Mouse (Mus musculus) midbrain, embryonic 15.5 days (tissue): ENCODE results near the gene Slc26a8. TPM values are rescaled to one million over a fixed set of nuclear protein-coding genes. Genes with fewer than 3 reads are reported as not detected.
"Not testable (repeated sequence)": the region's sequence is repeated elsewhere in the genome, so short reads cannot be mapped to it uniquely, and the experiment has no call there.

Source experiments
- ATAC-seq: fragments of 200-750 bp; cut with Nextera tagmentation; replicated peaks from 2 replicates; pipeline ENCODE4 v1.8.0; 2017; ENCODE audit warnings: moderate TSS enrichment
- H3K27ac ChIP-seq: fragments of 300-500 bp; sonication (generic); 2 replicates; pipeline ENCODE4 v1.5.1; 2015; ENCODE audit warnings: mild to moderate bottlenecking, inconsistent platforms
- H3K27me3 ChIP-seq: fragments of 300-500 bp; sonication (generic); replicated peaks from 2 replicates; pipeline ENCODE4 v1.6.1; 2015; ENCODE audit warnings: inconsistent platforms
- H3K36me3 ChIP-seq: fragments of 300-500 bp; sonication (generic); replicated peaks from 2 replicates; pipeline ENCODE4 v1.6.1; 2015; ENCODE audit warnings: inconsistent platforms
- H3K4me1 ChIP-seq: fragments of 300-500 bp; sonication (generic); 2 replicates; pipeline ENCODE4 v1.6.1; 2015; ENCODE audit warnings: inconsistent platforms
- H3K4me2 ChIP-seq: fragments of 300-500 bp; sonication (generic); 2 replicates; pipeline ENCODE4 v1.6.1; 2015; ENCODE audit warnings: inconsistent platforms, mild to moderate bottlenecking, moderate library complexity
- H3K4me3 ChIP-seq: fragments of 300-500 bp; sonication (generic); 2 replicates; pipeline ENCODE4 v1.5.1; 2015; ENCODE audit warnings: mild to moderate bottlenecking, inconsistent platforms
- H3K9ac ChIP-seq: fragments of 300-500 bp; sonication (generic); 2 replicates; pipeline ENCODE4 v1.6.1; 2015; ENCODE audit warnings: mild to moderate bottlenecking, inconsistent platforms
- H3K9me3 ChIP-seq: fragments of 300-500 bp; sonication (generic); 2 replicates; pipeline ENCODE4 v1.6.1; 2016; ENCODE audit warnings: inconsistent platforms
- WGBS: fragments of 180-500 bp; shearing (Covaris S2); methylation state at CpG from one replicate; pipeline ENCODE4 v1.1.7; 2015; ENCODE audit warnings: mixed read lengths; 5-methylcytosine and 5-hydroxymethylcytosine counted together
- polyA plus RNA-seq: library from polyadenylated mRNA; unstranded; fragments of >200 nt; fragmentation: Nextera tagmentation; extraction: Ambion mirVana; gene quantifications from 2 replicates; pipeline ENCODE4 v1.2.1, GENCODE M21; 2015

Gene Slc26a8
- polyA plus RNA-seq: 1.4 and 1.5 TPM in 2 replicates

DNA sequence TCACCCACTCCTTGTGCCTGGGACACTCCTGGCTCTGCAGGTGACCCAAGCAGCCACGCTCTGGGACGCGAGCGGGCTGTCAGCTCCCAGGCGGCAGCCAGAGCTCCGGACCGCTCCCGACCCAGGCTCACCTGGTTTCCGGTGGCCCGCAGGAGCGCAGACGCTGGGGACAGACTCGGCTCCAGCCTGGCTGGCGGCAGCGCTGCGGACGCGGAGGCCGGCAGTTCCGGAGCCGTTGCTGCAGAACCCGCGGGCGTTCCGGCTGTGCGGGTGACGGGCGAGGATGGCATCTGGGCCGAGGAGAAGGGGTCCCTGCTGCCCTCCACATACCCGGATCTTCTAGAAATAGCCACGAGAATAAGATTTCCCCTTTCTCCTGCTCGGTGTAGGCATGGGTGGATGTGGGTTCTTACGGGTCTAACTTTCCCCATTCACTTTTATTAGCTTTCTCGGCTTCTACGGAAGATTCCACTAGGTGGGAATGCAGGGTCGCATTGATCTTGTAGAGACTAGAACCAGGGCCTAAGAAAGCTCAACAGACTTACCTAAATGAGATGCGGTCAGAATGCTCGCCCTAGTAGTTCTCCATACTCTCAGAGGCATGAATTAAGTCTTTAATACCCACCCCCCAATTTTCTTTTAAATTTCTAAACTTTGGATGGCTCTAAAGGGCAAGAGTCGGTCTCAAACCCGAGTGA lies at the start of gene Slc26a8:
Slc26a8 (minus strand) TSS at position 648 of the 698 bp plus-strand sequence.
- peak within 1 kb of the TSS; percentile 93 for H3K9ac ChIP-seq
- H3K4me2 ChIP-seq: peak within 1 kb of the TSS; percentile 96
- H3K36me3 ChIP-seq: no peaks in the 10 kb centered on the region
- H3K9me3 ChIP-seq: no peaks in the 10 kb centered on the region
- H3K4me1 ChIP-seq: peaks cover 30% of the 10 kb centered on the region
- H3K27me3 ChIP-seq: 0 out of 2 replicates have a peak, but pooled peaks cover 7% of the 10 kb centered on the region
- ATAC-seq: no peak
- peak within 1 kb of the TSS; percentile 73 for H3K4me3 ChIP-seq
- WGBS: 9% methylated on average over 40 of the region's 40 CpGs
- H3K27ac ChIP-seq: peak within 1 kb of the TSS; percentile 96

DNA sequence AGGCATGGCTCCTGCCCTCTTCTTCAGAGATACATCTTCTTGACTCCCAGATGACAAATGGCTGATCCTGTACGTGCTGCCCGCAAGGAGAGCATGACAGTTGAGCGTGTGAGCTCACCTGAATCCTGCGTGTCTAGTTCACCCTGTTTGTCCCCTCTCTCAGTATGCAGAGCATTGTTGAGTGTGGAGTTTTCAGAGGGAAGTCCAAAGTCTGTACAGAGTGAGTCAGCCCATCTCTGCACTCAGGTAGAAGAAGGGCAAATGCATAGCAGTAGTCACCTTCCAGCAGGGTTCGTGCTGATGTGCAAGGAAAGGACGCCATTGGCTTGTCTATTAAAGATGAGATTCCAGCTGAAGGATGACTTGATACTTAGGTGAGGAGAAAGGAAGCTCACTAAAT lies 49.2 kb upstream of the Slc26a8 start:
- peaks cover 19% of the 10 kb centered on the region for H3K36me3 ChIP-seq
- no peaks in the 10 kb centered on the region for H3K27me3 ChIP-seq
- no peak overlapping the region for H3K9ac ChIP-seq
- H3K27ac ChIP-seq: no peak overlapping the region
- no peak for ATAC-seq
- H3K9me3 ChIP-seq: no peaks in the 10 kb centered on the region
- H3K4me3 ChIP-seq: no peak overlapping the region
- H3K4me1 ChIP-seq: no peaks in the 10 kb centered on the region
- WGBS: 95% methylated on average over 6 of the region's 6 CpGs
- no peak overlapping the region for H3K4me2 ChIP-seq

DNA sequence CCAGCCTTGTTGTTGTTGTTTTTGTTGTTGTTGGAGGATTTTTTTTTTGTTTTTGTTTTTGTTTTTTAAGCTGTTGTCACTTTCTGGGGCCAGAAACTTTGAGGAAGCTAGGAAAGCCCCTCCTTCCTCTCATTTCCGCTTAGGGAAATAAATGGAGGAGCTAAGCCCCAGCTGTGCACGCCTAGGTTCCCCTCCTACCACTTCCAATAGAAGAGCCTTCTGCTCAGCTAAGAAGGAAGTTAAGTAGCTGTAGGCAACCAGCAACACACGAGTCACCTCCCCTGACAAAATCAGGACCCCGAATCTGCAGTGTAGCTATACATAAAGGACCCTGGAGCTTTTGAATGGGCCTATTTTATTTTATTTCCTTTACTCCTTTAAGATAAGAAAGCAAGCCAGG lies 47.9 kb upstream of the Slc26a8 start:
- no peaks in the 10 kb centered on the region for H3K4me1 ChIP-seq
- no peaks in the 10 kb centered on the region for H3K27me3 ChIP-seq
- no peak overlapping the region for H3K9ac ChIP-seq
- ATAC-seq: no peak
- WGBS: 91% methylated on average over 4 of the region's 4 CpGs
- peaks cover 9% of the 10 kb centered on the region for H3K36me3 ChIP-seq
- no peaks in the 10 kb centered on the region for H3K9me3 ChIP-seq
- H3K4me3 ChIP-seq: no peak overlapping the region
- H3K27ac ChIP-seq: no peak overlapping the region
- H3K4me2 ChIP-seq: no peak overlapping the region

DNA sequence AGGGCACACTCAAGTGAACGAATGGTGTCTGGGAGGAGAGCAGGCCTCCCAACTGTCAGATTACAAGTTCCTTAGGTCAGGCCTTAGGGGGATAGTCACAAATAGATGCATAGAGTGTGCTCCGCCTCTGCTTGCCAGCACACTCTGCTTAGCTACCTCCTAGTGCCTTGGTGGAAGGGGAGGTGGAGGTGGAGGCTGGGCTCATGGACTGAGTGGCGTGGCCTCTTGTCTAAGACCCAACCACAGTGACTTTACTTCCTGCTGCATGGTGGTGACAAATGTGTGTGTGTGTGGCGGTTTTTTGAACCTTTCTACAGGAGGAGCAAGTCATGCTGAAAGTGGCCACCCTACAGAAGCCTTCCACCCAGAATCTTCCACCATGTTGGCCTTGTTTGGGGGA lies 46.5 kb upstream of the Slc26a8 start:
- WGBS: 89% methylated on average over 4 of the region's 4 CpGs
- Histone ChIP-seq H3K9me3 (no peaks in the 10 kb centered on the region), H3K4me1 (no peaks in the 10 kb centered on the region), H3K27ac (no peak overlapping the region), H3K4me2 (no peak overlapping the region), H3K9ac (no peak overlapping the region), H3K4me3 (no peak overlapping the region), H3K36me3 (peaks cover 11% of the 10 kb centered on the region; the same call in 1 of the 2 replicates), H3K27me3 (no peaks in the 10 kb centered on the region)
- no peak for ATAC-seq

DNA sequence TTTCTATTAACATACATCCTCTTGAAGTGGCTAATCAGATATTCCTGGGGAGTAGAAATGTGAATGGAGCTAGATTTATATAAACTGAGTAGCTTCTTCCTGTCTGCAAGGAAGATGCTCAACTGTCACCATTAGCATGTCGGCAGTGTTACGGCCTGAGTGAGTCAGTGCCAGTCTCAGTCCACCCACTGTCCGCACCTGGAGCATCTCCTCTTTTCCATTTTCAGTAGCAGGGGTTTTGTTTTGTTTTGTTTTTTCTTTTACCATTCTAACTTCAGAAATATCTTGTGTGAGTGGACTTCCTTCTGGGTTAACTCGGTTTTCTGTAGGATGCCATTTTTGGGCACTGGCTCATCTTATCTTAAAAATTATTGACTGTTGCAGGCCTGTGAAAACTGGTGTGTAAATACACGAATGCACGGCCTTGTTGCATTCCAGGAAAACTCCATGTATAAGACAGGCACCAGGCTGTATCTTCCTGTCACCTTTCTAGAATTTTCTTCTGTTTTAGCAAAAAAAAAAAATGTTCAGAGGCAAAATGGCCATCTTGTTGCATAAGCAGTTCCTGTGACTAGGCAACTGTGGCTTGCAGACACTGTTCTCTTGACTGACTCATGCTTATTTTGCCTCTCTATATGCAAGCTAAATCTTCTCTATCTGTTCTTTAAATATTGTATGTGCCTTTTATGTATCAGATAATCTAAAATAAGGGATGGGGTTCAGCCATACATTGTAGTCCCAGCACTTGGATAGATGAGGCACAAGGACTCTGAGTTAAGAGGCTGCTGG lies 45.5 kb upstream of the Slc26a8 start:
- no peak for ATAC-seq
- 96% methylated on average over 6 of the region's 6 CpGs for WGBS
- H3K27ac ChIP-seq: no peak overlapping the region
- H3K36me3 ChIP-seq: peaks cover 13% of the 10 kb centered on the region; the same call in 1 of the 2 replicates
- no peaks in the 10 kb centered on the region for H3K4me1 ChIP-seq
- H3K4me3 ChIP-seq: no peak overlapping the region
- no peak overlapping the region for H3K9ac ChIP-seq
- H3K9me3 ChIP-seq: no peaks in the 10 kb centered on the region
- no peaks in the 10 kb centered on the region for H3K27me3 ChIP-seq
- H3K4me2 ChIP-seq: no peak overlapping the region

DNA sequence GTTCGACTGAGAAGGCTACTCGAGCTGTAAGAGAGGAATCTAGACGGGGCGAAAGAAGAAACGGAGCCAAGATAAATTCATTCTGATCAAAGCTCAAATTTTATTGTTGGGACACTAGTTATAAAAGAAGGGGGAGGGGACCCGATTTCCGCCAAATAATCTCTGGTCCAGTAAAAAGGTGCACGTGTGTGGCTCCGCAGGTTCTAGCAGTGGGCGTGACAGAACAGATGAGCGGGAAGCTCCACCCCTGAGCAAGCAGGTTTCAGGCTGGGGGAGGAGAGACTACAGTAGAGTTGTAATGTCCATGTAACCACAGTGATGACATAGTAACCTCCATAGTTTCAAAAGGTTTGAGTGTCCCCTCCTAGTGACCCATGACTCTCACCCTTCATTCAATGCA lies 37.5 kb upstream of the Slc26a8 start:
- H3K9ac ChIP-seq, ATAC-seq, H3K4me3 ChIP-seq, H3K4me2 ChIP-seq, H3K4me1 ChIP-seq, H3K9me3 ChIP-seq, H3K27me3 ChIP-seq, H3K27ac ChIP-seq: not testable (repeated sequence)
- H3K36me3 ChIP-seq: peaks cover 25% of the 10 kb centered on the region; the same call in 1 of the 2 replicates
- WGBS: 92% methylated on average over 11 of the region's 11 CpGs

DNA sequence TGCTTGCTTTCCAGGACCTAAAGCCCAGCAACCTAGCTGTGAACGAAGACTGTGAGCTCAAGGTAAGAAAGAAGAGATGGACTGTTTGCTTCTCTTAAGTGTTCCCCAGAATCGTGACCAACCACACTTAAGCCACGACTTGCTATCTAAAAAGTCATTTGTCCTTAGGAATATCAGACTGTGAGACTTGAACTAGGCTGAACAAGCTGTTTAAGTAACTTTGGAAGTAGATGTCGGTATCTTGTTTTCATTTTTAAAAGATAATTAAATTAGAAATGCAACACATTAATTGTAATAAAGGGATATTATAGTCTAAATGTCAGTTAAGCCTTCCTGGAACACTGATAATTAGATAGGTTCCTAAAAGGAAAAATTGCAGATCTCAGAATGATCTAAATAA lies 35.8 kb upstream of the Slc26a8 start, which contains the start of gene AC170998.1:
AC170998.1 (plus strand) TSS at position 301 of the 400 bp plus-strand sequence.
- Histone ChIP-seq H3K4me1 (no peaks in the 10 kb centered on the region), H3K4me2 (no peak within 1 kb of the TSS), H3K9me3 (no peaks in the 10 kb centered on the region), H3K36me3 (peaks cover 20% of the 10 kb centered on the region; the same call in 1 of the 2 replicates), H3K4me3 (no peak within 1 kb of the TSS), H3K27me3 (no peaks in the 10 kb centered on the region), H3K27ac (no peak within 1 kb of the TSS), H3K9ac (no peak within 1 kb of the TSS)
- ATAC-seq: no peak
- 97% methylated on average over 4 of the region's 4 CpGs for WGBS

DNA sequence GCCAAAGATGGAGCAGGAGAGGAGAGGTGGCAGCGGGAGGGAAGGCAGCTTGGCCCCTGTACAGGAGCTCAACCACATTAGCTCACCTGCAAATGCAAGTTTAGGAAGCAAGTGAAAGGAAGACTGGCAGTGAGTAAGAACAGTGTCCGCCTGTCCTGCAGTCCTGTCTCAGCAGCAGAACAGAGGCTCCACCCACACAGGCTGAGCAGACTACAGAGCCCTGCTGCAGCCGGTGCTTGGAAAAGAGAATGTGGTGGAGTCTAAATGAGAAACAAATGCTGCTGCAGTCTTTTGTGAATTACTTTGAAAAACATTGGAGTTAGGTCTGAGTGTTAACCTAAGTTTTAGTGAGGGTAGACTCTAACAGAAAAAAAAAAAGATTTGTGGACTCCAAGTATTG lies 27.5 kb upstream of the Slc26a8 start:
- Histone ChIP-seq H3K9ac (no peak overlapping the region), H3K4me1 (no peaks in the 10 kb centered on the region), H3K36me3 (peaks cover 26% of the 10 kb centered on the region; the same call in 1 of the 2 replicates), H3K27me3 (no peaks in the 10 kb centered on the region), H3K4me2 (no peak overlapping the region), H3K4me3 (no peak overlapping the region), H3K9me3 (no peaks in the 10 kb centered on the region), H3K27ac (no peak overlapping the region)
- WGBS: 72% methylated on average over 3 of the region's 3 CpGs
- ATAC-seq: no peak

DNA sequence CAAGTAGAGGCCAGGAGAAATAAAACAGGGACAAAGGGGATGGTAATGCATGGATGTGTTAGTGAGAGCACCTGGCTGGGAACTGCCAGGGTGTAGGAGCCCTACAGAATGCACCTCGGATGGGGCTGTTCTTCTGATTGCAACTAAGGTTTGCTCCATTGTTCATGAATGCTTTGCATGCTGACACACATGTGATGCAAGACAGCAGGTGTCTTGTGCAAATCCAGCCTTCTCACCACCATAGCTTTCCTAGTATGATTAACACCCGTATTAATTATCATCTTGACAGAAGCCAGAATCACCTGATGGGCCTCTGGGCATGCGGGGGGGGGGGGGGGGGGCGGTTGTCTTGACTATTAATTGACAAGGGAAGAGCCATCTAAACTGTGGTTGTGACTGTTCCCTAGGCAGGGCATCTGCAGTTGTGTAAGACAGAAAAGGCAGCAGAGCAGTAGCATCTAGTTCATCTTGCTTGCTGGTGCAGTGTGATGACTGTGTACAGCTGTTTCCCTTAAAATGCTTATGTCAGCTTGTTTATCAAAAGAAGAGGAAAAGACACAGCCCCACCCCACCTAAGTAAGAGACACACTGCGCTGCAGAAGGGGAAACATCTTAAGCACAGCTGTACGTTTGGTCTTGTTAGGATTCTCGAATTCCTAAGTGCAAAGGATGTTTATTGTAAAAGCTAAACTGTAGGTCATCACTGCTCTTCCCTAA lies 26.0 kb upstream of the Slc26a8 start:
- Histone ChIP-seq H3K4me1 (no peaks in the 10 kb centered on the region), H3K27me3 (no peaks in the 10 kb centered on the region), H3K36me3 (peaks cover 26% of the 10 kb centered on the region; the same call in 1 of the 2 replicates), H3K4me2 (no peak overlapping the region), H3K9me3 (no peaks in the 10 kb centered on the region), H3K27ac (no peak overlapping the region), H3K9ac (no peak overlapping the region), H3K4me3 (no peak overlapping the region)
- no peak for ATAC-seq
- WGBS: 87% methylated on average over 6 of the region's 7 CpGs

DNA sequence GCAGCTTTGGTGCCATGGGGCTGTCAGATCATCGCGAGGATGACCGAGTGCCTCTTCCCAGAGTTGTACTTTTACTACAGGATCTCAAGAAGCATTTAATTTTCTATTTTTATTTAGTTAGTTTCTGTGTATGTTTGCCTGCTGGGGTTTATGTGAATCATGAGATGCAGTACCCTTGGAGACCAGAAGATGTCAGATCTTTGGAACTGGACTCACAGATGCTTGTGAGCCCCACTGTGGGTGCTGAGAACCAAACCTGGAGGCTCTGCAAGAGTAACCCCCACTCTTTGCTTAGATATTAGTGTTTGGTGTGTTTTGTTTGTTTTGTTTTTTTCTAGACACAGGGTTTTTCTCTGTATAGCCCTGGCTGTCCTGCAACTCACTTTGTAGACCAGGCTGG lies 24.0 kb upstream of the Slc26a8 start:
- no peak for ATAC-seq

DNA sequence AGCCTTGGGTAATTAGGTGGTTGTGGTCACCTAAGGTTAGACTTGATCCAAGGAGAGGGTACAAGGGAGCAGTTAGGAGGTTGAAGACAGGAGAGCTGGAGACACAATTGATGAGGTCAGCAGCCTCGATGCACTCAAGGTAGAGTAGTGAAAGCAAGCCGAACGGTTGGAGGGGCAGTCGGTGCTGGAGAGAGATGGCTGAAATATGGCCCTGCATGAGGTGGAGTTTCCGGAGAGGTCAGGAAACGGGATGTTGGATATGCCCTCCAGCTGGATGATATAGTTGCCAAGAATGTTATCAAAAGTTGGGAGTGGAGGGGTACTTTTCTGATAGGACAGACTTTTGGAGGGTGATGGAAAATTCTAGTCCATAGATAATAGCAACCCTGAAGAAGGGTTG lies 22.3 kb upstream of the Slc26a8 start:
- ATAC-seq: no peak
- Histone ChIP-seq H3K27me3 (no peaks in the 10 kb centered on the region), H3K36me3 (peaks cover 22% of the 10 kb centered on the region; the same call in 1 of the 2 replicates), H3K9ac (no peak overlapping the region), H3K4me3 (no peak overlapping the region), H3K27ac (no peak overlapping the region), H3K4me2 (no peak overlapping the region), H3K9me3 (no peaks in the 10 kb centered on the region), H3K4me1 (no peaks in the 10 kb centered on the region)
- 86% methylated on average over 6 of the region's 6 CpGs for WGBS

More for the DNA sequence above, 24.0 kb upstream of the Slc26a8 start:
- Histone ChIP-seq H3K9me3 (no peaks in the 10 kb centered on the region), H3K4me2 (no peak overlapping the region), H3K4me1 (no peaks in the 10 kb centered on the region), H3K4me3 (no peak overlapping the region), H3K36me3 (peaks cover 26% of the 10 kb centered on the region; the same call in 1 of the 2 replicates), H3K27me3 (no peaks in the 10 kb centered on the region), H3K9ac (no peak overlapping the region), H3K27ac (no peak overlapping the region)
- WGBS: 98% methylated on average over 3 of the region's 3 CpGs

DNA sequence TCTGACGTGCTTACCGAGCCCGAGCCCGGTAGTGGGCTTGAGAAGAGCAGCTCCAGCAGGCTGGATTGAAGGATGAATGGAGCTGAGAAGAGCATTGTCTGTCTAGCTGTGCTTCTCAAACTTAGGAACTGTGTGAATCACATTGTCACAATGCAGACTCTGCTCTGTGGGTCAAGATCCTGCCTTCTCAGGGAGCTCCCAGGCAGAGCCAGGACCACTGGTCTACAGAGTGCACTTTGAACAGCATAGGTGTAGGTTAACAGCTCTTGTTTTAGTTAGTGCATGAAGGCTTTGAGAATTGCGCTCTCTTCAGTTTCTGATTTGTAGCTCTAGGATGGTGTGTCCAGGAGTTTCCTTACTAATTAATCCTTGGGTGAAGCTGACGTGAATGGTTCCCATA lies 21.2 kb upstream of the Slc26a8 start:
- Histone ChIP-seq H3K9ac (no peak overlapping the region), H3K27ac (no peak overlapping the region)
- ATAC-seq: no peak

More for the DNA sequence above, 21.2 kb upstream of the Slc26a8 start:
- H3K4me2 ChIP-seq: no peak overlapping the region
- no peaks in the 10 kb centered on the region for H3K4me1 ChIP-seq
- H3K9me3 ChIP-seq: no peaks in the 10 kb centered on the region
- no peak overlapping the region for H3K4me3 ChIP-seq
- H3K27me3 ChIP-seq: no peaks in the 10 kb centered on the region
- 84% methylated on average over 6 of the region's 6 CpGs for WGBS
- H3K36me3 ChIP-seq: peaks cover 16% of the 10 kb centered on the region; the same call in 1 of the 2 replicates
